Mouse (Mus musculus) left cerebral cortex, postnatal 25 days (tissue): Measurements from ENCODE around the gene Bex1. TPM values are rescaled to one million over a fixed set of nuclear protein-coding genes. Genes with fewer than 3 reads are reported as not detected.
A peak's percentile ranks its signal among the peaks of the same experiment; 100 is the strongest.
"Not testable (repeated sequence)": the region's sequence is repeated elsewhere in the genome, so short reads cannot be mapped to it uniquely, and the experiment has no call there.

Experiments used
- DNase-seq, 2 experiments: peaks; one replicate each; pipeline ENCODE4 v3.0.0; 2022; ENCODE audit warnings: low spot score in 2 of 2, mixed read lengths in 1 of 2
- intact Hi-C: fragments of 180-260 bp; cut with DNase I; formaldehyde crosslinking; loops from one replicate; pipeline ENCODE4 v1.15.1; 2025
- total RNA-seq, 2 experiments: library from RNA; stranded (reverse); gene quantifications; 2 replicates each; pipeline ENCODE4 v1.2.3; 2021

The Bex1 gene
- 10 to 100 TPM; 87.8 to 89.8 TPM for total RNA-seq

- DNase-seq, intact Hi-C loops: not testable (repeated sequence)
Measured at GRCm38 (mm10) chrX:136214729-136215677, at the start of gene Bex1, which contains the start of gene Tceal7. Gene Bex1 (minus strand): TSS chrX:136215513. Gene Tceal7 (plus strand): TSS chrX:136214779.

- no peak for DNase-seq
- intact Hi-C loops = no loop called here
Measured at GRCm38 (mm10) chrX:136252023-136252729, 36.9 kb upstream of the Bex1 start.

GRCm38 (mm10) chrX:136249671-136250070, 34.4 kb upstream of the Bex1 start:
- intact Hi-C loops = no loop called here
- DNase-seq = no peak

- DNase-seq = no peak
- intact Hi-C loops = no loop called here
Measured at GRCm38 (mm10) chrX:136248811-136249210, 33.5 kb upstream of the Bex1 start.

- intact Hi-C loops = loop anchor here (1.0 kb wide), 1 partner anchor 25 kb away; the partner anchor contains the start of gene Bex3
- peak in 1 of 2 experiments; percentile 17 for DNase-seq
Measured at GRCm38 (mm10) chrX:136245521-136246071, 30.3 kb upstream of the Bex1 start.

GRCm38 (mm10) chrX:136244574-136245229, 29.4 kb upstream of the Bex1 start, which contains the start of gene Tceal9:
Gene Tceal9 (plus strand): TSS chrX:136245079.
- DNase-seq = peak; percentile 60 to 77
- intact Hi-C loops = loop anchor here (1.0 kb wide), 1 partner anchor 26 kb away; the partner anchor contains the start of gene Bex3

GRCm38 (mm10) chrX:136243181-136243580, 27.9 kb upstream of the Bex1 start:
- DNase-seq = no peak
- intact Hi-C loops = no loop called here

- DNase-seq = peak in 1 of 2 experiments; percentile 31
Measured at GRCm38 (mm10) chrX:136238118-136238517, 22.8 kb upstream of the Bex1 start.

GRCm38 (mm10) chrX:136227768-136228167, 12.5 kb upstream of the Bex1 start:
- intact Hi-C loops = no loop called here
- DNase-seq = no peak

More at GRCm38 (mm10) chrX:136238118-136238517, 22.8 kb upstream of the Bex1 start:
- intact Hi-C loops = loop anchor here (1.0 to 5.0 kb wide), 2 partner anchors 66 to 84 kb away; no protein-coding TSS in a partner anchor

- DNase-seq = no peak
- intact Hi-C loops = no loop called here
Measured at GRCm38 (mm10) chrX:136223714-136224113, 8.4 kb upstream of the Bex1 start.

GRCm38 (mm10) chrX:136216303-136216702, 990 bp upstream of the Bex1 start:
- peak in 1 of 2 experiments; percentile 23 for DNase-seq
- intact Hi-C loops = no loop called here

GRCm38 (mm10) chrX:136213396-136213795, 1.9 kb downstream of the Bex1 start:
- no peak for DNase-seq
- intact Hi-C loops = no loop called here

- intact Hi-C loops = loop anchor here (10.0 kb wide), 1 partner anchor 60 kb away; no protein-coding TSS in a partner anchor
- no peak for DNase-seq
Measured at GRCm38 (mm10) chrX:136204406-136204805, 10.9 kb downstream of the Bex1 start.

- intact Hi-C loops = loop anchor here (10.0 kb wide), 1 partner anchor 59 kb away; no protein-coding TSS in a partner anchor
- DNase-seq = peak; percentile 62 to 80
Measured at GRCm38 (mm10) chrX:136203664-136204066, 11.6 kb downstream of the Bex1 start, which contains the start of gene Tceal5. Gene Tceal5 (minus strand): TSS chrX:136203876.

GRCm38 (mm10) chrX:136203257-136203656, 12.1 kb downstream of the Bex1 start:
- intact Hi-C loops = loop anchor here (10.0 kb wide), 1 partner anchor 58 kb away; no protein-coding TSS in a partner anchor
- no peak for DNase-seq

- intact Hi-C loops = no loop called here
Measured at GRCm38 (mm10) chrX:136196873-136197272, 18.4 kb downstream of the Bex1 start.

GRCm38 (mm10) chrX:136195193-136195944, 19.9 kb downstream of the Bex1 start:
- intact Hi-C loops = no loop called here
- no peak for DNase-seq

More at GRCm38 (mm10) chrX:136196873-136197272, 18.4 kb downstream of the Bex1 start:
- DNase-seq = no peak

GRCm38 (mm10) chrX:136183107-136183506, 32.2 kb downstream of the Bex1 start:
- no peak for DNase-seq
- intact Hi-C loops = no loop called here
